Mouse (Mus musculus): Measurements from ENCODE around the gene Fxyd2.

Gene Fxyd2

GRCm38 (mm10) chr9:45418252-45418651, 18.8 kb downstream of the Fxyd2 start:
- in situ Hi-C loops (cut with MboI; ENCODE audit: low sequenced_read_pairs): loop anchor here (10.0 kb wide), 1 partner anchor 107 kb away; no protein-coding TSS in a partner anchor

GRCm38 (mm10) chr9:45421209-45421608, 21.7 kb downstream of the Fxyd2 start:
- in situ Hi-C loops (cut with MboI; ENCODE audit: low sequenced_read_pairs): no loop called here

- in situ Hi-C loops (cut with MboI; ENCODE audit: low sequenced_read_pairs): no loop called here
These were observed 23.4 kb downstream of the Fxyd2 start for GRCm38 (mm10) chr9:45422761-45423298.

DNA sequence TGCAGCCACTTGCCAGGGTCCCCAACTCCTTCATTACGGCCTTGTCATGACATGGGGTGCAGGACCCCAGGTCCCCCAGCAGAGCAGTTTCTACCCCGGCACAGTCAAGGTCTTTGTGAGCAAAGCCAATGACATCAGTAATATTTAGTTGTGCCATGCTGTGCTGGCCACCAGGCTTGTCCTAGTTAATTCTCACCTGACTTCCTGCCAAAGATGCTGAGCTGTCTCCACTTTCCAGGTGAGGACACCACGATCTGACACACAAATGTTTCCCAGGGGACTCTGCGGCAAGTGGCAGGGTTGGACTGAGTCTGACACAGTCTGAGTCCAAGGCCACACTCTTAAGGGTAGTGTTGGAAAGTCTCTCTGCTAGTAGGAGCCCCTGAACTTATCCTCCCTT, 27.0 kb downstream of the Fxyd2 start, which contains the start of gene Dscaml1:
Gene Dscaml1 (plus strand): TSS at position 173 of the 400 bp plus-strand sequence.
- in situ Hi-C loops (cut with MboI; ENCODE audit: low sequenced_read_pairs): no loop called here

DNA sequence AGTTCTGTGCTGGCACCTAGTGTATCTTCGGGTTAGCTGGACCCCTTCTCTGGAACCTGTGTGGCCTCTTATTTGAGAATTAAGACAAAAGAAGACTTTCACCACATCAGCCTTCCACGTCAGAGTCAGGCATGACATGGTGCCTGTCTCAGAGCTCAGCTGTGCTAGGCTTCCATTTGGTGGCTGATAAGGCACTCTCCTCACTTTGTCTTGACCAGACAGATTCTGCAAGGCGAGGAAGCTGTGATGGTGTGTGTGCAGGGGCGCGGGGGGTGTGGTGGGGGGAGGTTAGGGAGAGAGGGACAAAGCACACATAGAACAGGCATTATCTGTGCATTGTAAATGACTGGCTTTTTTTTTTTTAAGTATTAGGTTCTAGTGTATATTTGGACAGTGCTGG, 29.9 kb downstream of the Fxyd2 start:
- in situ Hi-C loops (cut with MboI; ENCODE audit: low sequenced_read_pairs): no loop called here

GRCm38 (mm10) chr9:45429951-45430697, 30.7 kb downstream of the Fxyd2 start:
- in situ Hi-C loops (cut with MboI; ENCODE audit: low sequenced_read_pairs): no loop called here

DNA sequence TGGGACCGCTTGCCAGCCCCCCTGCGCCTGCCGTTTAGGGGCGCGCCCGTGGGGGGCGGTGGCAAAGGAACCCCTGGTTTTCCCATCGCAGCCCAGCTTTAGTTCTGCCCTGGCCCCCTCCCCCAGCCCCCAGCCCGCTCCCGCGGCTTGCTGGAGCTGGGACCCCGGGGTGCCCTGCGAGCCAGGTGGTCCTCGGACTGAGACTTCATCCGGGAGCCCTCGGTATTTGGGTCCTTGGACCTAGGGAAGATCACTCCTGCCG, 31.2 kb downstream of the Fxyd2 start:
- in situ Hi-C loops (cut with MboI; ENCODE audit: low sequenced_read_pairs): no loop called here

- in situ Hi-C loops (cut with MboI; ENCODE audit: low sequenced_read_pairs): no loop called here
These were observed 31.7 kb downstream of the Fxyd2 start for GRCm38 (mm10) chr9:45431150-45431549.

GRCm38 (mm10) chr9:45432639-45433038, 33.2 kb downstream of the Fxyd2 start:
- in situ Hi-C loops (cut with MboI; ENCODE audit: low sequenced_read_pairs): no loop called here

DNA sequence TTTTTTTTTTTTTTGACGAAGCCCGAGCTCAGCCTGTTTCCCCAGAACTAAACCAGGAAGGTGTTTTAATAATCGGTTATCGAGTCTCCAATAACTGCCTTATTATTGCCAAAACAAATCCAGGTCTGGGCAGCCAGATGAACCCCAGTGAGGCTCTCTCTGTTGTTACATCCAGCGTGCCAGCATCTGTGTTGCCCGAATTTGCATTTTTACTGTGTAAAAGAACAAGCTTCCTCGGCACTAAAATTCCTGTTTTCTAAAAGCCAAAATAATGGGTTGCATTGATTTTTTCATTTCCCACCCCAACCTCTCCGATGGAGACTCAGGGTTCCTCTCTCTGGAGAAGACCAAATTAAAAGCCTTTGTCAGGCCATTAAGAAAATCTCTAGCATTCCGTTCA, 33.6 kb downstream of the Fxyd2 start:
- in situ Hi-C loops (cut with MboI; ENCODE audit: low sequenced_read_pairs): no loop called here

DNA sequence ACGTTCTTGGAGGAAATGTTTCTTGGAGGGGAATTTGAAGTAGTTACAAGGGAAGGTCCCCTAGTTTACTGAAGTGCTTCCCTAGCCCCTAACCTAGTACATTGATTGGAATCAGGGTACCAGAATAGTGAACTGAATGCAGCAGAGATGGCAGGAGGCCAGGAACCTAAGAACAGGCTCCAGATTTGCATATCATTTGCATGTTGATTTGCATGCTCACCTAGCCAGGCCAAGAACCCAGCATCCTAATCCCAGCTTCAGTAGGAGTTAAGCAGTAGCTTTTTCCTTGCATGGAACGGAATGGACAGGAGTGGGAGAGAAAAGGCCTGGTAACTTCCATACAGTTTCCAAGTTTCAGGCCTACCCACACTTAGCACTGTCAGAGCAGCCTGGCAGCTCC, 34.7 kb downstream of the Fxyd2 start:
- in situ Hi-C loops (cut with MboI; ENCODE audit: low sequenced_read_pairs): no loop called here

GRCm38 (mm10) chr9:45439025-45439424, 39.6 kb downstream of the Fxyd2 start:
- in situ Hi-C loops (cut with MboI; ENCODE audit: low sequenced_read_pairs): no loop called here

- in situ Hi-C loops (cut with MboI; ENCODE audit: low sequenced_read_pairs): no loop called here
These were observed 40.8 kb downstream of the Fxyd2 start for GRCm38 (mm10) chr9:45440083-45440784.

- in situ Hi-C loops (cut with MboI; ENCODE audit: low sequenced_read_pairs): no loop called here
These were observed 44.9 kb downstream of the Fxyd2 start for GRCm38 (mm10) chr9:45444251-45444798.

DNA sequence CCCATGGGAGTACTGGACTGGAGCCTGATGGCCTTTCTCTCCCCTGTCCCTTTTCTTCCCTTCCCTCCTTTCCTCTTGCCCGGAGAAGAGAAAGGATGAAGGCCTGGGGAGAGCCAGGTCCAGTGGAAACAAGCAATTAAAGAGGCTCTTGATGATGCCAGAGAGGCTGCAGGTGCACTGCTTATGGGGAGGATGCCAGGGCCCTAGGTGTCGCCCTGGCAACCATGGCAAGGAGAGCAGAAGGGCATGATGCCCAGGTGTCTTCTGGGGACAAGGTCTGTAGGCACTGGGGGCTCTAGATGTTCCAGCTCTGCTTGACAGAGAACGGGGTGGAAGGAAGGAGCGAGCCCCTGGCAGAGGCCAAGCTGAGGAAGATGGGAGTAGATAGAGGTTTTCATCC, 50.2 kb downstream of the Fxyd2 start:
- in situ Hi-C loops (cut with MboI; ENCODE audit: low sequenced_read_pairs): no loop called here

DNA sequence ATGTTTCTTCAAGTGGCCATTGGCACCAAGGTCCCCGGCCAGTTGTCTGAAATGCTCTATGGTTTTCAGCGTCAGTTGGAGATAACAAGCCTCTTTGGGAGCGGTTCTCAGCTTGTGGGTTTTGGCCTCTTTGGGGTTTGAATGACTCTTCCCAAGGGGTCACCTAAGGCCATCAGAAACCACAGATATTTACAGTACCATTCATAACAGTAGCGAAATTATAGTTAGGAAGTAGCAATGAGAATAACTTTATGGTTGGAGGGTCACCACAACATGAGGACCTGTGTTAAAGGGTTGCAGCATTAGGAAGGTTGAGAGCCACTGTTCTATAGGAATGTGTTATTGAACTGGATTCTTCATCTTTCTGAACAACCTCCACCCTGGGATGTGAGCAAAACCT, 51.9 kb downstream of the Fxyd2 start:
- in situ Hi-C loops (cut with MboI; ENCODE audit: low sequenced_read_pairs): no loop called here

- in situ Hi-C loops (cut with MboI; ENCODE audit: low sequenced_read_pairs): no loop called here
These were observed 54.6 kb downstream of the Fxyd2 start for GRCm38 (mm10) chr9:45454032-45454431.

- in situ Hi-C loops (cut with MboI; ENCODE audit: low sequenced_read_pairs): no loop called here
These were observed 55.6 kb downstream of the Fxyd2 start for GRCm38 (mm10) chr9:45454889-45455610.

DNA sequence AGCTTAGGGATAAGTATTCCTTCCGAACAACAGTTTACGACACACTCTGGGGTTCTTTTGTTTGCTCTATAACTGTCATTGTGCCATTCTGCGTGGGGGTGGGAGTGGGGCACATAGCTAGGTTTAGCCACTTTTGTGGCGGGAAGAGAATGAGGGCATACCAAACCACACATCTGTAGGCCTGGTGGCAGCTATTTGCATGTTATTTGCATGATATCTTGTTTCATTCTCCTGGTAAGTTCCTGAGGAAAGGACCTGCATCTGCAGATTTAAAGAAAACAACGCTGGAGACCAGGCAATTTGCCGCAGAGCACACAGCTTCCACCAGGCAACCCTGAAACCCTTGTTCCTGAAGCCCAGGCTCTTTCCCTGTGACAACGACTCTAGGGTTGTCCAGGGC, 57.7 kb downstream of the Fxyd2 start:
- in situ Hi-C loops (cut with MboI; ENCODE audit: low sequenced_read_pairs): no loop called here

DNA sequence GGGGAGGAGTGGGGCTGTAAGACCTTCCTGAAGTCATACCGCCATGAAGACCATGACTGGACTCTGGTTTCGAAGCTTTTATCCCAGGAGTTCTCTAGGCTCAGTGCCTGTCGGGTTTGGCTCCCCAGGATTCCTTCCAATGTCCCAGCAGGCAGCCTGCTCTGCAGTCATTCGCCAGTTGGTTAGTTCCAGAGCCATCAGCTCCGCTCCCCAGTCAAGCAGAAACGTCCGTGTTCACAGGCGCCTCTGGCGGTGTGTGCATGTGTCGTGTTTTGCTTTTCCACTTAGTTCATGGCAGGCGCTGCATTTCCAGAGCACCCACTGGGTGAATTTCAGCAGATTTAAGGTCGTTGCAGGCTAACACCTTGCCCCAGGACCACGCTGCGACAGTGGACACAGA, 58.9 kb downstream of the Fxyd2 start:
- in situ Hi-C loops (cut with MboI; ENCODE audit: low sequenced_read_pairs): no loop called here
